Mouse (Mus musculus) forebrain, embryonic 11.5 days (tissue): ENCODE results near the gene Gfi1b. TPM values are rescaled to one million over a fixed set of nuclear protein-coding genes. Genes with fewer than 3 reads are reported as not detected.

Experiments used
- ATAC-seq: fragments of 200-750 bp; cut with Nextera tagmentation; replicated peaks from 2 replicates; pipeline ENCODE4 v1.8.0; 2017; ENCODE audit warnings: moderate TSS enrichment; ENCODE audit not compliant: low FRiP score
- DNase-seq: peaks from one replicate; pipeline ENCODE4 v3.0.0-alpha.2; 2017; ENCODE audit warnings: low spot score
- H3K27ac ChIP-seq: fragments of 300-500 bp; sonication (generic); 2 replicates; pipeline ENCODE4 v1.5.1; 2014; ENCODE audit warnings: low read depth, low read length
- H3K27me3 ChIP-seq: fragments of 300-500 bp; sonication (generic); 2 replicates; pipeline ENCODE4 v1.6.1; 2014; ENCODE audit warnings: mild to moderate bottlenecking, low read length, mixed read lengths; ENCODE audit not compliant: control insufficient read depth, insufficient read depth
- H3K36me3 ChIP-seq: fragments of 300-500 bp; sonication (generic); 2 replicates; pipeline ENCODE4 v1.6.1; 2014; ENCODE audit warnings: mild to moderate bottlenecking, low read length, moderate library complexity, mixed read lengths; ENCODE audit not compliant: control insufficient read depth, insufficient read depth
- H3K4me1 ChIP-seq: fragments of 300-500 bp; sonication (generic); replicated peaks from 2 replicates; pipeline ENCODE4 v1.6.1; 2014; ENCODE audit warnings: low read length, mixed read lengths; ENCODE audit not compliant: control insufficient read depth, insufficient read depth
- H3K4me2 ChIP-seq: fragments of 300-500 bp; sonication (generic); 2 replicates; pipeline ENCODE4 v1.6.1; 2014; ENCODE audit warnings: low read depth, mild to moderate bottlenecking, low read length, moderate library complexity, mixed read lengths; ENCODE audit not compliant: severe bottlenecking
- H3K4me3 ChIP-seq: fragments of 300-500 bp; sonication (generic); 2 replicates; pipeline ENCODE4 v1.5.1; 2014; ENCODE audit warnings: low read depth, low read length
- H3K9ac ChIP-seq: fragments of 300-500 bp; sonication (generic); 2 replicates; pipeline ENCODE4 v1.6.1; 2014; ENCODE audit warnings: low read length
- H3K9me3 ChIP-seq: fragments of 300-500 bp; sonication (generic); 2 replicates; pipeline ENCODE4 v1.6.1; 2016; ENCODE audit warnings: low read length, mixed read lengths; ENCODE audit not compliant: control insufficient read depth
- WGBS: fragments of 180-500 bp; shearing (Covaris S2); extraction: QIAGEN DNeasy Blood & Tissue Kit; methylation state at CpG from one replicate; pipeline ENCODE4 v1.1.7; 2014; 5-methylcytosine and 5-hydroxymethylcytosine counted together
- polyA plus RNA-seq: library from polyadenylated mRNA; unstranded; fragments of >200 nt; fragmentation: Nextera tagmentation; extraction: Ambion mirVana; gene quantifications from 2 replicates; pipeline ENCODE4 v1.2.1, GENCODE M21; 2014

Gene Gfi1b
- polyA plus RNA-seq = 3.4 and 3.5 TPM in 2 replicates

DNA sequence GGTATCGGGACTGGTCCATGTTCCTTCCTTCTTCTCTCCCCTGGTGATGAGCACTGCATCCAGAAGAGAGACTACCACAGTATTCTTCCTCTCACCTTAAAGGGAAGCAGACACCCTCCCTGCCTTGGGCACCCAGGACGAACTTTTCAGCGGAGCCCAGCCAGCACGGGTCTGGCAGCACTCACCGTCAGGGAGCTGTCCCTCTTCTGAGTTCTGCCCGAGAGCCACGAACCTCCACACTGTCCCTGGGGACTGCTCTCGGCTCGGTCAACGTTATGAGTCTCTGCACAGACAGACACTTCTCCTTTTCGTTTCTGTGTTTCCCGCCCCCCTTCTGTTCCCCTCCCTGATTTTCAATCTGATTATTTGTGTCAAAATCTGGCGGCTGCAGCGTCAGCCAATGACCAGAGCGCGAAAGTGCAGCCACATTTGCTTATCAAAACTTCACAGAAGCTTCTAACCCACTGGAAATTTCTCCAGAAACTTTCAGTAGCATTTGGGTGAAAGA, at the start of gene Gfi1b:
TSS of gene Gfi1b (minus strand) at position 319 of the 508 bp plus-strand sequence.
- no peaks in the 10 kb centered on the region for H3K9me3 ChIP-seq
- H3K4me2 ChIP-seq = no peak within 1 kb of the TSS
- peaks cover 14% of the 10 kb centered on the region for H3K27me3 ChIP-seq
- H3K4me1 ChIP-seq = no peaks in the 10 kb centered on the region
- H3K4me3 ChIP-seq = no peak within 1 kb of the TSS
- ATAC-seq (no peak), DNase-seq (no peak)
- H3K27ac ChIP-seq = no peak within 1 kb of the TSS
- 4% methylated on average over 16 of the region's 16 CpGs for WGBS
- H3K36me3 ChIP-seq = no peaks in the 10 kb centered on the region
- H3K9ac ChIP-seq = no peak within 1 kb of the TSS

DNA sequence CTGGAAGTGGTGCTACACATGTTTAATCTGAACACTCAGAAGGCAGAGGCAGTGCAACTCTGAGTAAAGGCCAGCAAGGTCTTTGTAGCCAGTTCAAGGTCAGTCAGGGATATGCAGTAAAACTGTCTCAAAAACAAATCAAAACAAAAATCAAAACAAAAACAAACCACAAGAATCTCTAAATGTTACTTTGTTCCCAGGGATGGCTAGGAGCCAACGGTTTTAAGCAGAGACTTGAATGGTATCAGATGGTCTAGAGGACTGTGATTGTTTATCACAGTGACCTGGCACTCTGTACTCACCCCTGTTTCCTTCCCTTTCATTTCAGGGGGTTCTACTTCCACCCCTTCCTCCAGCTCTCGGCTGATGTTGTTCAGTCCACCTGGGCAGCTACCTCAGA, 49.7 kb upstream of the Gfi1b start:
- DNase-seq = no peak

DNA sequence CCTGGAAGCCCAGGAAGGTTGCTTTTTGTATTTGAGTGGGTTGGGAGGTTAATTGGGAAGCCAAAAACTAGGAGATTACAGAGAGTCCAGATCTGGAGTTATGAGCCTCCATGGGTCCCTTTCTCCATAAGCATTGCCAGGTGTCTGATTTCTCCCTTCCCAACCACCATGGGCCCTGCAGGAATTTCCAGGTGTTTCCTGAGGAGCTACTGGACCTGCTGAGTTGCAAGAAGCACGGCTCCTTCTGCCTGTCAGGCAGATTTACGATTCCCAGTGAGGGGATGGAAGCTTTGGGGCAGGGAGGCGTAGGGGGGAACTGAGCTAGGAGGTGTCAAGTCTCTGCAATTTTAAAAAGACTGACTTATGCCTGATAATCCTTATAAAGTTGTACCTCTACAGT, 44.0 kb upstream of the Gfi1b start:
- no peaks in the 10 kb centered on the region for H3K9me3 ChIP-seq
- ATAC-seq (no peak), DNase-seq (no peak)
- H3K27me3 ChIP-seq = no peaks in the 10 kb centered on the region
- H3K4me1 ChIP-seq = no peaks in the 10 kb centered on the region
- no peak overlapping the region for H3K4me2 ChIP-seq
- no peak overlapping the region for H3K4me3 ChIP-seq
- no peak overlapping the region for H3K27ac ChIP-seq
- H3K36me3 ChIP-seq = peaks cover 2% of the 10 kb centered on the region; the same call in 1 of the 2 replicates
- H3K9ac ChIP-seq = no peak overlapping the region
- WGBS = 95% methylated on average over 3 of the region's 3 CpGs

More for the DNA sequence above, 49.7 kb upstream of the Gfi1b start:
- no peaks in the 10 kb centered on the region for H3K4me1 ChIP-seq
- WGBS = 85% methylated on average over 2 of the region's 2 CpGs
- no peak overlapping the region for H3K4me3 ChIP-seq
- H3K27ac ChIP-seq = no peak overlapping the region
- H3K4me2 ChIP-seq = no peak overlapping the region
- peaks cover 11% of the 10 kb centered on the region for H3K36me3 ChIP-seq
- H3K9me3 ChIP-seq = no peaks in the 10 kb centered on the region
- no peaks in the 10 kb centered on the region for H3K27me3 ChIP-seq
- no peak overlapping the region for H3K9ac ChIP-seq
- no peak for ATAC-seq

DNA sequence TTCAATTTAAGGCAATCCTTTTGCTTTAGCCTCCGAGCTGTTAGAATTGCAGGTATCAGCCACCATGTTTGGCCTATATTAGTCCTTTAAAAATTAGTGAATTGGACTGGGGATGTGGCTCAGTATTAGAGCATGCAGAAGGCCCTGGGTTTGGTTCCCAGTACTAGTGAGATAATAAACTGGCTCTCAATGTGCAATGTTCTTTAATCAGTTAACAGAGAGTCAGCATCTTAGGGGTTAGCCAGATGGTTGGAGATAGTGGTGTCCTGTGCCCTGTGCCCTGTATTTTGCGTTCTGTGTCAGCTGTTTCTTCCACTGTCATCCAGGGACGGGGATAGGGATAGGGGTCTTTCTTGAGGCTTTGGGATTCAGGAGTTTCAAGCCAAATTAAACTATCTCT, 41.1 kb upstream of the Gfi1b start:
- Histone ChIP-seq H3K4me1 (no peaks in the 10 kb centered on the region), H3K36me3 (peaks cover 2% of the 10 kb centered on the region; the same call in 1 of the 2 replicates), H3K9me3 (no peaks in the 10 kb centered on the region), H3K4me3 (no peak overlapping the region), H3K27ac (no peak overlapping the region), H3K9ac (no peak overlapping the region), H3K27me3 (no peaks in the 10 kb centered on the region), H3K4me2 (no peak overlapping the region)
- WGBS = 91% methylated on average over 3 of the region's 3 CpGs
- DNase-seq (no peak), ATAC-seq (no peak)

DNA sequence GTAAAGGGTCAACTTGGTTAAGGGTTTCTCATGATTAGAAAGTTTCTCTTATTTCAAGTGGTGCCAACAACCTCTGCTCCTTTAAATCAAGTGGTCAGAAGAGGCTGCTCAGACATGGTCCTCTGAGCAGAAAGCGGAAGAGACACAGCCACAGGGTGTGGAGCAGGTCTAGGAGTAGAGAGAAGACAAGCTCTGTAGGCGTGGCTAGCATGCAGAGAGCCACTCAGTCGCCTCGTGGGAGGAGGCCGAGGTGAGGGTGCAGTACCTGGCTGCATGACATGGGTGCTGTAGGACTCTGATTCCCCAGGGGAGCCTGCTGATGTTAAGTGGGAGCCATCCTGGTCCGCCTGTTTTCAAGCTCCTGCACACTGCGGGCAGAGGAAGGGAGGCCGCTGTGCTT, 34.4 kb upstream of the Gfi1b start:
- Histone ChIP-seq H3K27ac (no peak overlapping the region), H3K4me2 (no peak overlapping the region), H3K4me3 (no peak overlapping the region), H3K9ac (no peak overlapping the region), H3K36me3 (peaks cover 2% of the 10 kb centered on the region; the same call in 1 of the 2 replicates), H3K27me3 (no peaks in the 10 kb centered on the region), H3K9me3 (no peaks in the 10 kb centered on the region), H3K4me1 (no peaks in the 10 kb centered on the region)
- no peak for ATAC-seq
- 73% methylated on average over 8 of the region's 8 CpGs for WGBS
- no peak for DNase-seq

DNA sequence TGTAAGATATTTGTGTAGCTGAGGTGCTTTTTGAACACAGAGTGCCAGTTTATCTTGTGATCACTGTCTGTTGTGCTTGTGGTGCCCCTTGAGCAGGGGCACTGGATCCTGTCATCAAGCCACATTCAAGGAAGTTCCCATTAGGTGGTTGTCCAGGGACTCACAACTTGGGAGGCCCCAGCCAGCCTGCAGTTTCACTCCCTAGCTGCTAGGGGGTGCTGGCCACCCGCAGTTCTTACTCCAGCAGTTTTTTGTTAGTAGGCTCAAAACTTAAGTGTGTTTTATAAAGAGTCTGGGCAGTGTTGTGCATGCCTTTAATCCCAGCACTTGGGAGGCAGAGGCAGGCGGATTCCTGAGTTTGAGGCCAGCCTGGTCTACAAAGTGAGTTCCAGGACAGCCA, 32.5 kb upstream of the Gfi1b start:
- WGBS = 69% methylated on average over 2 of the region's 2 CpGs
- ATAC-seq (no peak), DNase-seq (peak; percentile 66)
- Histone ChIP-seq H3K4me2 (no peak overlapping the region), H3K27ac (no peak overlapping the region), H3K4me1 (no peaks in the 10 kb centered on the region), H3K27me3 (no peaks in the 10 kb centered on the region), H3K4me3 (no peak overlapping the region), H3K9ac (no peak overlapping the region), H3K36me3 (no peaks in the 10 kb centered on the region; the same call in 1 of the 2 replicates), H3K9me3 (no peaks in the 10 kb centered on the region)

DNA sequence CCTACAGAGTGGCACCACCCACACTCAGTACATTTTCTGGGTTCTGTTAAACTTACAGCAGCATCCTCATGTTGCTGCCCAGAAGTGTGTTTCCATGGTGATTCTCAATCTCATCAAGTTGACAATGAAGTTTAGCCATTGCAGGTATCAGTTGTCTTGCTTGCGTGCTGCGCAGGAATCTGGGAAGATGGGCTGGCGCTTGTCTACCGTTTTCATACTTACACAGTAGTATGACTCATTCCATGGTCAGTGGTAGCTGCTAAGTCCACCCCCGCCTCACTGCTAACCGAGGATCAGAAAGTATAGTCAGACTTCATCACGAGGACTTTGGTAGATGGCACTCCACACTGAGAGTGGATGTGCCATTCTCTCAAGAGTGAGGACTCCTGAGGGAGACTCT, 31.6 kb upstream of the Gfi1b start:
- DNase-seq (no peak), ATAC-seq (no peak)
- H3K27me3 ChIP-seq = no peaks in the 10 kb centered on the region
- H3K4me3 ChIP-seq = no peak overlapping the region
- WGBS = 95% methylated on average over 7 of the region's 7 CpGs
- no peak overlapping the region for H3K9ac ChIP-seq
- no peak overlapping the region for H3K4me2 ChIP-seq
- no peaks in the 10 kb centered on the region for H3K4me1 ChIP-seq
- no peak overlapping the region for H3K27ac ChIP-seq
- no peaks in the 10 kb centered on the region for H3K9me3 ChIP-seq
- no peaks in the 10 kb centered on the region; the same call in 1 of the 2 replicates for H3K36me3 ChIP-seq

DNA sequence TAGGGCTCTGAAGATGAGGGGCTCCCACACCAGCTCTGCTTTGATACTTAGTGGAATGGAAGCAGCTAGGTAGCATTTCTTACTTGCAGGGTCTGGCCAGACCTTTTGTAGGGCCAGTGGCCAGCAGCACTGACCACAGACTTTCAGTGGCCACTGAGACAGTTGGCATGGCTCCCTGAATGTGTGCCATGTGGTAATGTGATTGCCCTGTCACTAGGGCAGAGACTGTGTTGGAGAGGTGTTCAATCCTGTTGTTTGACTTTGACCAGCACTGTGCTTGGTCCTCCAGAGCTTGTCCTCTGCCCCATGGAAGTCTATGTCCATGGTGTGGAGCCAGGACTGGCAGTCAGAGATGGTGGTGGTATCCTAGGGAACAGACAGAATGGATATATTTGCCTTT, 28.7 kb upstream of the Gfi1b start:
- no peak for ATAC-seq
- H3K4me1 ChIP-seq = no peaks in the 10 kb centered on the region

DNA sequence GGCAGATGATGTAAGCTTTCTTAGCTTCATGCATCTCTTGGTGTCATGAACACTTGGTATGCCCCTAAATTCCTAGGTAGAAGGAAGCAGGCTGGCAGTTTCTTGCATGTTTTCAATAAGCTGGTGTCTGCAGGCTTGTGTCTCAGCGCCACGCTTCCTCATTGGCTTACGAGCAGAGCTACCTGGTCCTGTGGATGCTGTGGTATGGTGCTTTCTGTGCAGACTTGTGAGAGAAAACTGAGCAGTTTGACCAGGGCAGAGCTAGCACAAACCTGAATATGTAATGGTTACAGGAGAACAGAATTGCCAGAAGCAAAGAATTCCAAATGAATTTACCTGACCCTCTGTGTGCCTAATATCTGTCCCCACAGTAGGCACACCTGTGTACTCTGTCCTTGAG, 21.3 kb upstream of the Gfi1b start:
- no peaks in the 10 kb centered on the region for H3K27me3 ChIP-seq
- 92% methylated on average over 3 of the region's 3 CpGs for WGBS
- no peaks in the 10 kb centered on the region for H3K9me3 ChIP-seq
- H3K4me1 ChIP-seq = peaks cover 5% of the 10 kb centered on the region
- H3K36me3 ChIP-seq = no peaks in the 10 kb centered on the region
- no peak overlapping the region for H3K9ac ChIP-seq
- no peak for ATAC-seq
- H3K4me3 ChIP-seq = no peak overlapping the region
- H3K27ac ChIP-seq = no peak overlapping the region
- no peak overlapping the region for H3K4me2 ChIP-seq
- DNase-seq = no peak

More for the DNA sequence above, 28.7 kb upstream of the Gfi1b start:
- no peaks in the 10 kb centered on the region for H3K36me3 ChIP-seq
- no peak overlapping the region for H3K9ac ChIP-seq
- H3K27me3 ChIP-seq = no peaks in the 10 kb centered on the region
- no peak overlapping the region for H3K27ac ChIP-seq
- no peak overlapping the region for H3K4me2 ChIP-seq
- no peaks in the 10 kb centered on the region for H3K9me3 ChIP-seq
- H3K4me3 ChIP-seq = no peak overlapping the region
- DNase-seq = no peak
